Mouse (Mus musculus) MEL (cell line): ENCODE results near the gene Cracr2a.

Source experiments
- CTCF ChIP-seq, 3 experiments: IDR thresholded peaks in 2 of 3; conservative IDR thresholded peaks in 1 of 3; 2 replicates each; pipeline ENCODE4 v1.5.1; 2011 to 2012; ENCODE audit warnings: low read length in 3 of 3, low read depth in 2 of 3, mild to moderate bottlenecking in 2 of 3, improper control_type of control experiment in 1 of 3, inconsistent platforms in 1 of 3, mixed read lengths in 1 of 3, moderate library complexity in 1 of 3; ENCODE audit not compliant: control insufficient read depth in 1 of 3, insufficient read depth in 1 of 3, poor library complexity in 1 of 3, severe bottlenecking in 1 of 3
- MAX ChIP-seq: IDR thresholded peaks from 2 replicates; pipeline ENCODE4 v1.6.1; 2011; ENCODE audit warnings: low read length, improper control_type of control experiment
- MYB ChIP-seq: IDR thresholded peaks from 2 replicates; pipeline ENCODE4 v1.6.1; 2011; ENCODE audit warnings: mild to moderate bottlenecking, low read depth, low read length, improper control_type of control experiment
- POLR2A ChIP-seq, 2 experiments: IDR thresholded peaks; 2 replicates each; pipeline ENCODE4 v1.6.1; 2011 to 2012; ENCODE audit warnings: low read length in 2 of 2, mild to moderate bottlenecking in 2 of 2, control low read depth in 1 of 2, improper control_type of control experiment in 1 of 2, low read depth in 1 of 2, moderate library complexity in 1 of 2; ENCODE audit not compliant: control insufficient read depth in 1 of 2, insufficient read depth in 1 of 2, poor library complexity in 1 of 2
- ZMIZ1 ChIP-seq: IDR thresholded peaks from 2 replicates; pipeline ENCODE4 v1.6.1; 2012; ENCODE audit warnings: low read depth, mild to moderate bottlenecking, inconsistent platforms, low read length, improper control_type of control experiment, moderate library complexity
- ZNF384 ChIP-seq: IDR thresholded peaks from 2 replicates; pipeline ENCODE4 v1.6.1; 2012; ENCODE audit warnings: low read depth, mild to moderate bottlenecking, inconsistent platforms, low read length, improper control_type of control experiment

DNA sequence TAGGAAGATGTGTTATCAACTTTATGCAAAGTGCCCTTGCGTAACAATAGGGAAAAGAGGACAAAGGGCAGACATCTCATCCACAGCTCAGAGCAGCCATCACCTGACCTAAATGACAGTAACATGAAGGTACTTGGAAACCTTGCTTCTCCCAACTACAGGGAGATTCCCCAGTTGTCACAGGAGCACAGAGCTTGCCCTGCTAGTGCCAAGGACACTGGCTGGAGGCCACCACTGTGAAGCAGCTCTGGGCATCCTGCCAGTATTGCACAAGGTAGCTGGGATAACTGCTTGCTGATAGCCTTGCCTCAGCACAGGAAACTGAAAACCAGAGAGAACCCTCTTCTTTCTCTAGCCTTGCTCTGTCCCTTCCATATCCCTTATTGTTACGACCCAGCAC is 31.7 kb upstream of the Cracr2a start:
- no peak for TF ChIP-seq CTCF (IDR thresholded peaks at IDR 0.05 in 2 of 3, conservative IDR thresholded peaks at IDR 0.05 in 1 of 3; ENCODE audit: control insufficient read depth in 1 of 3, insufficient read depth in 1 of 3, low read depth in 2 of 3, low read length in 3 of 3, poor library complexity in 1 of 3, severe bottlenecking in 1 of 3)
- no peak for TF ChIP-seq ZNF384
- peak; percentile 64; the same call in 1 of the 2 replicates for TF ChIP-seq MAX
- TF ChIP-seq ZMIZ1, result no peak
- no peak for TF ChIP-seq MYB
- no peak for TF ChIP-seq POLR2A (IDR thresholded peaks at IDR 0.05; ENCODE audit: control insufficient read depth in 1 of 2, insufficient read depth in 1 of 2, low read depth in 1 of 2, low read length in 2 of 2, poor library complexity in 1 of 2)
